Mouse (Mus musculus): ENCODE measurements around the gene Trak2. TPM values are rescaled to one million over a fixed set of nuclear protein-coding genes. Genes with fewer than 3 reads are reported as not detected.

Trak2 gene
- polyA plus RNA-seq (2015; fragmentation: Nextera tagmentation; extraction: Ambion mirVana): 11.8 and 12.3 TPM in 2 replicates

- WGBS: under 1% methylated on average over 69 of the region's 69 CpGs
- peak; percentile 95 for ATAC-seq (ENCODE audit: insufficient number of reproducible peaks, low FRiP score, low TSS enrichment, low read depth)
- peak within 1 kb of the TSS; percentile 80 for H3K4me2 ChIP-seq
- peak within 1 kb of the TSS; percentile 73 for H3K4me3 ChIP-seq
- peak within 1 kb of the TSS; percentile 77 for H3K27ac ChIP-seq
- peaks cover 9% of the 10 kb centered on the region for H3K4me1 ChIP-seq
- H3K36me3 ChIP-seq: no peaks in the 10 kb centered on the region
- H3K9me3 ChIP-seq: no peaks in the 10 kb centered on the region
- peak within 1 kb of the TSS; percentile 81 for H3K9ac ChIP-seq
- H3K27me3 ChIP-seq: no peaks in the 10 kb centered on the region
Measured at GRCm38 (mm10) chr1:58973366-58974221, at the start of gene Trak2, which contains the start of gene Stradb. Trak2 (minus strand) TSS chr1:58973430. Stradb (plus strand) TSS chr1:58973522.

GRCm38 (mm10) chr1:59021556-59021955, 48.3 kb upstream of the Trak2 start:
- no peaks in the 10 kb centered on the region for H3K36me3 ChIP-seq
- H3K9me3 ChIP-seq: no peaks in the 10 kb centered on the region
- H3K4me3 ChIP-seq: no peak overlapping the region
- no peak overlapping the region for H3K4me2 ChIP-seq
- no peak for ATAC-seq (ENCODE audit: insufficient number of reproducible peaks, low FRiP score, low TSS enrichment, low read depth)
- no peak overlapping the region for H3K9ac ChIP-seq
- H3K27ac ChIP-seq: no peak overlapping the region
- no peaks in the 10 kb centered on the region for H3K27me3 ChIP-seq
- H3K4me1 ChIP-seq: no peaks in the 10 kb centered on the region
- 36% methylated on average over 3 of the region's 3 CpGs for WGBS

DNA sequence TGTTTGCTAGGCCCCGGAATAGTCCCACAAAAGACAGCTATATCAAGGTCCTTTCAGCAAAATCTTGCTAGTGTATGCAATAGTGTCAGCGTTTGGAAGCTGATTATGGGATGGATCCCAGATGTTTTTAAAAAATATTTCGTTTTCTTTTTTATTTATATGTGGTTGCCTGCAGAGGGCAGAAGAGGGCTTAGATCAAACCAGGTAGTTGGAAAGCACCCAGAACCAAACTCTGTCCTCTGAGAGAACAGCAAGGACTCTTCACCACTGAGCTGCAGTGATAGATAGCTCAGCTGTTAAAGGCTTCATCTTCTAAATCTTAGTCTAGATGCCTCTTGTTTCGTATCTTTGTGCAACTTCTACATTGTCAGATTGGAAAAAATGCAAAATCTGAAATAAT, 36.0 kb upstream of the Trak2 start:
- no peak overlapping the region for H3K4me3 ChIP-seq
- H3K36me3 ChIP-seq: no peaks in the 10 kb centered on the region
- H3K9ac ChIP-seq: no peak overlapping the region
- H3K4me1 ChIP-seq: no peaks in the 10 kb centered on the region
- H3K4me2 ChIP-seq: no peak overlapping the region
- no peaks in the 10 kb centered on the region for H3K27me3 ChIP-seq
- H3K9me3 ChIP-seq: no peaks in the 10 kb centered on the region
- no peak for ATAC-seq (ENCODE audit: insufficient number of reproducible peaks, low FRiP score, low TSS enrichment, low read depth)
- 31% methylated on average over 4 of the region's 4 CpGs for WGBS
- no peak overlapping the region for H3K27ac ChIP-seq

DNA sequence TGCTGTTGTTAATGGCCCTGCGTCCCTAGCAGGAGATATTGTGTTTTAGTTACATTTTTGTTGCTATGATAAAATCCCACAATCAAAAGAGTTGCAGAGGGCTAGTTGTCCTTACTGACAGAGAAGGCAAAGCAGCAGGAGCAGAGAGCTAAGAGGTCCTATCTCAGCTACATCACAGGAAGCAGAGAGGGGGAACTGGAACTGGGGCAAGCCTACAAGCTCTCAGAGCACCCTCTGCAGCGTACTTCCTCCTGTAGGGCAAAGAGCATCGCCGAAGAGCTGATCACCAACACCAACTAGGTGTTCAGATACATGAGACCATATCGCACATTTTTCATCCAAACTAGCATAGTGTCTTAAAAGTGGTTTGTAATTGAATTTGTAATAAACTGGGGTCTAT, 22.1 kb upstream of the Trak2 start:
- no peaks in the 10 kb centered on the region for H3K27me3 ChIP-seq
- no peak overlapping the region for H3K27ac ChIP-seq
- no peak overlapping the region for H3K4me3 ChIP-seq
- H3K4me2 ChIP-seq: no peak overlapping the region
- H3K9ac ChIP-seq: no peak overlapping the region
- H3K4me1 ChIP-seq: no peaks in the 10 kb centered on the region
- peaks cover 31% of the 10 kb centered on the region for H3K36me3 ChIP-seq
- WGBS: 85% methylated on average over 5 of the region's 5 CpGs
- no peaks in the 10 kb centered on the region for H3K9me3 ChIP-seq
- no peak for ATAC-seq (ENCODE audit: insufficient number of reproducible peaks, low FRiP score, low TSS enrichment, low read depth)

DNA sequence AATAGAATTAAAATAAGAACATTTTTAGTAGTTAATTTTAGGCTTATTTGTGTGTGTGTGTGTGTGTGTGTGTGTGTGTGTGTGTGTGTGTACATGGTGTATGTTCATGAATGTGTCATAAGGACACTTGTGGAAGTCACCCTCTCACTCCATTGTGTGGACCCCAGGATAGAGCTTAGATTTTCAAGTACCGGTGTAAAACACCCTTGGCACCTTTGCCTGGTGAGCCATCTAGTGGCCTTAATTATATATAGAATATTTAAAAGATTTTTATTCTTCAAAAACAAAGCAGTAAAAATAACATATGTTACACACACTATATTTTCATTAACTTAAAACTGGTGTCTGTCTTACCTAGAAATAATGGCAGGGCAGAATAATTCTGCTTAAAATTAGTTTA, 20.5 kb upstream of the Trak2 start:
- no peak for ATAC-seq (ENCODE audit: insufficient number of reproducible peaks, low FRiP score, low TSS enrichment, low read depth)
- no peaks in the 10 kb centered on the region for H3K4me1 ChIP-seq
- WGBS: 16% methylated on average over 1 of the region's 1 CpGs
- no peak overlapping the region for H3K27ac ChIP-seq
- H3K9me3 ChIP-seq: no peaks in the 10 kb centered on the region
- H3K4me3 ChIP-seq: no peak overlapping the region
- H3K4me2 ChIP-seq: no peak overlapping the region
- H3K27me3 ChIP-seq: no peaks in the 10 kb centered on the region
- peaks cover 31% of the 10 kb centered on the region for H3K36me3 ChIP-seq
- no peak overlapping the region for H3K9ac ChIP-seq

DNA sequence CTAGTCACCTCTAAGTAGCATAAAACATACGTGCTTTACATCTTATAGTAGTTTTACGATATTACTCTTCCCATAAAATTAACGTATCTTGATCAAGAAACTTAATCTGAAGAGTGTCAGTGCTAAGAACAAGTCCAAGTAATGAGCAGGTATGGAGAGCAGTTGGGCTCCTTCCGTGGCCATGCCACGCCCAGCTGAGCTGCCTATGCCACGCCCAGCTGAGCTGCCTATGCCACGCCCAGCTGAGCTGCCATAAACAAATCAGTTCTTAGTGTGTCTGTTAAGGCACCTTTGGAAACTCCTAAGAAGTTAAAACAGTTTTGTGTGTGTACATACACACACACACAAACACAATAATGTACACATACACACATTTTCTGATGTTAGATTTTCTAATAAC, 19.9 kb upstream of the Trak2 start:
- Histone ChIP-seq H3K9ac (no peak overlapping the region), H3K4me1 (no peaks in the 10 kb centered on the region), H3K36me3 (peaks cover 36% of the 10 kb centered on the region), H3K27me3 (no peaks in the 10 kb centered on the region), H3K27ac (no peak overlapping the region), H3K4me3 (no peak overlapping the region), H3K4me2 (no peak overlapping the region), H3K9me3 (no peaks in the 10 kb centered on the region)
- 79% methylated on average over 7 of the region's 7 CpGs for WGBS
- no peak for ATAC-seq (ENCODE audit: insufficient number of reproducible peaks, low FRiP score, low TSS enrichment, low read depth)

DNA sequence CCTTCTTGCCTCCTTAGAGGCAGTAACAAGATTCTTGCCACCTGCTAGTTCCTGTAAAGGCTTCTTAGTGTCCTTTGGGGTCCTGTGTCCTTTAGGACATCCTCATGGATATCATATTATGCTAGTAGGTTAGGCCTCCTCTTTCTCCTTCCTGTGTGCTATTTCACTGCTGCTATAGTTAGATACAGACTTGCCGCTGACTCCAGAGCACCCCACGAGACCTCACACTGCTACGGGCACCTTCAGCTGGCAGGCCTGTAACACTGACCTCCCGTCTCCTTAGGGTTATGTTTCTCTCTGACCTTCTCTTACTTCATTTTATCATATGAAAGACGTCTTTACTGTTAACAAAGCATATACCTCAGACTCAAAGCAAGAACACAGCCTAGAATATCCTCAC, 11.4 kb upstream of the Trak2 start:
- H3K4me2 ChIP-seq: no peak overlapping the region
- peaks cover 50% of the 10 kb centered on the region for H3K36me3 ChIP-seq
- H3K9me3 ChIP-seq: no peaks in the 10 kb centered on the region
- no peak overlapping the region for H3K4me3 ChIP-seq
- H3K27ac ChIP-seq: no peak overlapping the region
- WGBS: 85% methylated on average over 5 of the region's 5 CpGs
- no peaks in the 10 kb centered on the region for H3K27me3 ChIP-seq
- ATAC-seq (ENCODE audit: insufficient number of reproducible peaks, low FRiP score, low TSS enrichment, low read depth): no peak
- H3K4me1 ChIP-seq: no peaks in the 10 kb centered on the region
- no peak overlapping the region for H3K9ac ChIP-seq

GRCm38 (mm10) chr1:58982276-58982675, 9.0 kb upstream of the Trak2 start:
- H3K9ac ChIP-seq: no peak overlapping the region
- H3K9me3 ChIP-seq: no peaks in the 10 kb centered on the region
- no peak for ATAC-seq (ENCODE audit: insufficient number of reproducible peaks, low FRiP score, low TSS enrichment, low read depth)
- H3K4me1 ChIP-seq: no peaks in the 10 kb centered on the region
- no peak overlapping the region for H3K4me2 ChIP-seq
- 89% methylated on average over 3 of the region's 3 CpGs for WGBS
- peaks cover 36% of the 10 kb centered on the region for H3K36me3 ChIP-seq
- H3K27me3 ChIP-seq: no peaks in the 10 kb centered on the region
- H3K4me3 ChIP-seq: no peak overlapping the region
- no peak overlapping the region for H3K27ac ChIP-seq

DNA sequence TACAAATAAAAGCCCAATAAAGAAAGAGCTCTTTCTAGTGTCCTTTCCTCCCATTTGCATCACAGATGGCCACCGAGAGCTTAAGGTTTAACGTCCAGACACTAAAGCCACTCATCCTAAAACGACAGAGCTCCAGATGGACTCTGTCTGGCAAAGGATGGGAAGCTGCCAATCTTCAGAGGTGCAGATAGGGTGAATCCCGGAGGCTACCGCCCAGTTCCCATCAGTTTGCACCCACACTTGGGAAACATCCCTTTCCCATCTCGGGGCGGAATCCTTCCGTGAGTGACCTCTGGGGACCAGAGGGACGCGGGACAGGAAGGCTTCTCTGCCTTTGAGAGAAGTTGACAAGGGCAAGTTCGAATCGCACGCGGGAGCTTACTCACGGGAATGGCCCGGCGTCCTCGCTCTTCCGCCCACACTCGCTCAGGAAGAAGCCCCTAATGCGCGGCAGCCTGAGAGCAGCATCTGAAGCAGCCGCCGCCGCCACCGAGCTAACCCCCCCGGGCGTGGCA, 322 bp downstream of the Trak2 start:
- peaks cover 9% of the 10 kb centered on the region for H3K4me1 ChIP-seq
- H3K4me3 ChIP-seq: peak overlapping the region; percentile 73
- no peaks in the 10 kb centered on the region for H3K36me3 ChIP-seq
- H3K27ac ChIP-seq: peak overlapping the region; percentile 77
- H3K27me3 ChIP-seq: no peaks in the 10 kb centered on the region
- WGBS: under 1% methylated on average over 28 of the region's 28 CpGs
- H3K9me3 ChIP-seq: no peaks in the 10 kb centered on the region
- H3K9ac ChIP-seq: peak overlapping the region; percentile 81
- H3K4me2 ChIP-seq: peak overlapping the region; percentile 80
- no peak; the same call in 1 of the 2 replicates for ATAC-seq (ENCODE audit: insufficient number of reproducible peaks, low FRiP score, low TSS enrichment, low read depth)

GRCm38 (mm10) chr1:58971097-58971496, 2.1 kb downstream of the Trak2 start:
- no peak overlapping the region for H3K9ac ChIP-seq
- H3K4me2 ChIP-seq: no peak overlapping the region
- no peaks in the 10 kb centered on the region for H3K36me3 ChIP-seq
- H3K9me3 ChIP-seq: no peaks in the 10 kb centered on the region
- peaks cover 9% of the 10 kb centered on the region for H3K4me1 ChIP-seq
- no peak overlapping the region for H3K27ac ChIP-seq
- no peak overlapping the region for H3K4me3 ChIP-seq
- no peaks in the 10 kb centered on the region for H3K27me3 ChIP-seq
- ATAC-seq (ENCODE audit: insufficient number of reproducible peaks, low FRiP score, low TSS enrichment, low read depth): no peak
- 88% methylated on average over 6 of the region's 6 CpGs for WGBS

DNA sequence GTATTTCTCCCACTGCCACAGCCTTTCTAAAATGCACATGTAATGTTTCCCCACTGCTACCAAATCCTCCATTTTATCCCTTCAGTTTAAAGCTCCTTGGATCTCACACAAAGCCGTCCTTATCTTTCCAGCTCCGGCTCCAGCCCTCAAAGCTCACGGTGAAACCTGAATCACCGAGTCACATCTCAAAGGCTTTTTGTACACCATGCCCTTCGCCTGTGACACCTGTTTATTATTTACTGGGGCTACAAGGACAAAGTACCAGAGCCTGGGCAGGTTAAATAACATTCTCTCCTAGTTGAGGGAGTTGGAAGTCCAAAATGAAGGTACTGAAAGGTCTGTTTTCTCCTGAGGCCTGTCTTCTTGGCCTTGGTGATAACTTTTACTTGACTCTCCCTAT, 3.2 kb downstream of the Trak2 start:
- no peaks in the 10 kb centered on the region for H3K27me3 ChIP-seq
- no peak overlapping the region for H3K4me2 ChIP-seq
- no peak overlapping the region for H3K27ac ChIP-seq
- no peaks in the 10 kb centered on the region for H3K36me3 ChIP-seq
- H3K4me1 ChIP-seq: peaks cover 9% of the 10 kb centered on the region
- no peaks in the 10 kb centered on the region for H3K9me3 ChIP-seq
- WGBS: 76% methylated on average over 5 of the region's 5 CpGs
- no peak overlapping the region for H3K4me3 ChIP-seq
- no peak overlapping the region for H3K9ac ChIP-seq
- no peak for ATAC-seq (ENCODE audit: insufficient number of reproducible peaks, low FRiP score, low TSS enrichment, low read depth)

- Histone ChIP-seq H3K9ac (no peak overlapping the region), H3K27me3 (no peaks in the 10 kb centered on the region), H3K36me3 (no peaks in the 10 kb centered on the region), H3K27ac (no peak overlapping the region), H3K4me1 (peaks cover 8% of the 10 kb centered on the region), H3K9me3 (no peaks in the 10 kb centered on the region), H3K4me2 (no peak overlapping the region), H3K4me3 (no peak overlapping the region)
- no peak for ATAC-seq (ENCODE audit: insufficient number of reproducible peaks, low FRiP score, low TSS enrichment, low read depth)
- WGBS: 59% methylated on average over 4 of the region's 4 CpGs
Measured at GRCm38 (mm10) chr1:58967534-58967933, 5.7 kb downstream of the Trak2 start.

Measured in limb, embryonic 15.5 days (tissue).